ENCODE assay signal across 8 mouse cellular contexts in the genomic region with DNA sequence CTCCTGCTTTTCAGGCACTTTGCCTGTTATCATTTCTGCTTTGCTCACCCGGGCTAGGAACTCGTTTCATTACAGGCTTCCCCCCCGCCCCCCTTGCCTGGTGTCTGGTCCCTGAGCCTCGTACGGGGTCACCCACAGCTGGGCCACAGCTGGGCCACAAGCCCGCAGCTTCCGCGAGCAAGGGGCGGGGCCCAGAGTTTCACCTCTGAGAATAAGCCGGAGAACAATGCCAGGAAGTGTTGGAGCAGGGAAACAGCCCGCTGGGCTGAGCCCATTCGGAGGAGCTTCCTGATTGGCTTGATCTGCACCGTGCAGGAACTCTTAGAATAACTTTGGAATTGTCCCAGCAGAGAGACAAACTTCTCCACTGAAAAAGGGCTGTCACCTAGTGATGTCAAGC. TPM values are rescaled to one million over a fixed set of nuclear protein-coding genes. Genes with fewer than 3 reads are reported as not detected.
DNase-seq lines count a peak whose midpoint lies in the region; ATAC-seq and TF ChIP-seq lines count a peak whose summit lies in the region.

No protein-coding gene starts in this region.

- no peaks in the 10 kb centered on the region for H3K27me3 ChIP-seq in embryonic facial prominence, embryonic 13.5 days
- H3K27me3 ChIP-seq in heart, embryonic 14.5 days (ENCODE audit: control insufficient read depth, insufficient read depth, low read length): no peaks in the 10 kb centered on the region
- no peaks in the 10 kb centered on the region for H3K27me3 ChIP-seq in kidney, embryonic 16.5 days (ENCODE audit: insufficient read depth, low read length)
- no peaks in the 10 kb centered on the region for H3K27me3 ChIP-seq in small intestine, adult 2 months (ENCODE audit: control insufficient read depth, insufficient read depth, low read length)

- no peaks in the 10 kb centered on the region for H3K9me3 ChIP-seq in embryonic facial prominence, embryonic 13.5 days
- H3K9me3 ChIP-seq in heart, embryonic 14.5 days (ENCODE audit: control insufficient read depth, low read length): no peaks in the 10 kb centered on the region
- H3K9me3 ChIP-seq in kidney, embryonic 16.5 days (ENCODE audit: low read length): no peaks in the 10 kb centered on the region

- H3K27ac ChIP-seq in embryonic facial prominence, embryonic 13.5 days: peak overlapping the region; percentile 30
- peak overlapping the region; percentile 73 to 84 for H3K27ac ChIP-seq in heart, embryonic 14.5 days (replicated peaks in 1 of 2; ENCODE audit: control insufficient read depth in 1 of 2, insufficient read depth in 1 of 2, low read depth in 2 of 2, low read length in 2 of 2)
- peak overlapping the region; percentile 67 for H3K27ac ChIP-seq in kidney, embryonic 16.5 days (ENCODE audit: low read length)
- peak overlapping the region; percentile 12; the same call in 1 of the 2 replicates for H3K27ac ChIP-seq in small intestine, adult 2 months (ENCODE audit: insufficient read depth, low read depth, low read length)

- peaks cover 42% of the 10 kb centered on the region for H3K4me1 ChIP-seq in embryonic facial prominence, embryonic 13.5 days
- H3K4me1 ChIP-seq in heart, embryonic 14.5 days (ENCODE audit: control insufficient read depth in 2 of 2, insufficient read depth in 2 of 2, low read length in 2 of 2): peaks cover 26 to 58% of the 10 kb centered on the region in 2 experiments
- H3K4me1 ChIP-seq in kidney, embryonic 16.5 days (ENCODE audit: insufficient read depth, low read length): peaks cover 22% of the 10 kb centered on the region
- peaks cover 7% of the 10 kb centered on the region for H3K4me1 ChIP-seq in small intestine, adult 2 months (ENCODE audit: control insufficient read depth, insufficient read depth, insufficient read length, low read length)

- peak overlapping the region; percentile 54 for H3K9ac ChIP-seq in embryonic facial prominence, embryonic 13.5 days
- peak overlapping the region; percentile 26; the same call in 1 of the 2 replicates for H3K9ac ChIP-seq in heart, embryonic 14.5 days (ENCODE audit: low read length)
- peak overlapping the region; percentile 56; the same call in 1 of the 2 replicates for H3K9ac ChIP-seq in kidney, embryonic 16.5 days (replicated peaks; ENCODE audit: low read length)

- TF ChIP-seq CTCF in small intestine, adult 2 months (IDR thresholded peaks at IDR 0.05; ENCODE audit: extremely low read depth, insufficient read length, insufficient replicate concordance, low read depth, low read length): no peak

- H3K4me3 ChIP-seq in embryonic facial prominence, embryonic 13.5 days: peak overlapping the region; percentile 24
- 0 out of 4 replicates have a peak overlapping the region, but pooled peaks of 1 of the 2 experiments have one; percentile 9 for H3K4me3 ChIP-seq in heart, embryonic 14.5 days (ENCODE audit: control insufficient read depth in 1 of 2, insufficient read depth in 1 of 2, low read depth in 1 of 2, low read length in 2 of 2)
- H3K4me3 ChIP-seq in kidney, embryonic 16.5 days (ENCODE audit: low read length): peak overlapping the region; percentile 28
- H3K4me3 ChIP-seq in small intestine, adult 2 months (ENCODE audit: low read depth, low read length): peak overlapping the region; percentile 26; the same call in 1 of the 2 replicates

- DNase-seq in ZHBTc4 (ENCODE audit: low read depth, low spot score): peak; percentile 82
- DNase-seq in lung, postnatal 14 days: peak; percentile 82
- DNase-seq in cerebellum, adult 11 months: no peak
- no peak for DNase-seq in left cerebral cortex, postnatal 36 days (ENCODE audit: low spot score in 2 of 2)

- H3K4me2 ChIP-seq in embryonic facial prominence, embryonic 13.5 days: peak overlapping the region; percentile 53
- peak overlapping the region; percentile 49 for H3K4me2 ChIP-seq in heart, embryonic 14.5 days (ENCODE audit: low read length)
- peak overlapping the region; percentile 57 for H3K4me2 ChIP-seq in kidney, embryonic 16.5 days (replicated peaks; ENCODE audit: low read depth, low read length)

- 7% methylated on average over 13 of the region's 13 CpGs for WGBS in embryonic facial prominence, embryonic 13.5 days
- WGBS in heart, embryonic 14.5 days: 5% methylated on average over 13 of the region's 13 CpGs
- 3% methylated on average over 13 of the region's 13 CpGs for WGBS in kidney, embryonic 16.5 days
- 1% methylated on average over 13 of the region's 13 CpGs for WGBS in small intestine, adult 2 months

- no peak for TF ChIP-seq POLR2A in small intestine, adult 2 months (IDR thresholded peaks at IDR 0.05; ENCODE audit: low read depth, low read length)

- intact Hi-C loops in left cerebral cortex, postnatal 36 days (cut with DNase I): loop anchor here (10.0 kb wide), 1 partner anchor 399 kb away; no protein-coding TSS in a partner anchor

- H3K36me3 ChIP-seq in embryonic facial prominence, embryonic 13.5 days: no peaks in the 10 kb centered on the region
- peaks cover 28% of the 10 kb centered on the region for H3K36me3 ChIP-seq in heart, embryonic 14.5 days (ENCODE audit: control insufficient read depth, insufficient read depth, low read length)
- H3K36me3 ChIP-seq in kidney, embryonic 16.5 days (ENCODE audit: insufficient read depth, low read length): no peaks in the 10 kb centered on the region
- no peaks in the 10 kb centered on the region for H3K36me3 ChIP-seq in small intestine, adult 2 months (ENCODE audit: control insufficient read depth, insufficient read depth, low read length)

- 0 out of 2 replicates have a peak, but pooled peaks have one; percentile 53 for ATAC-seq in embryonic facial prominence, embryonic 13.5 days (ENCODE audit: insufficient number of reproducible peaks, insufficient read depth, low FRiP score, low TSS enrichment, low read depth)
- ATAC-seq in heart, embryonic 14.5 days (ENCODE audit: insufficient number of reproducible peaks, insufficient read depth, low FRiP score, low read depth): peak; percentile 67
- peak; percentile 88 for ATAC-seq in kidney, embryonic 16.5 days (ENCODE audit: low FRiP score, low TSS enrichment)

RNA-seq across cellular contexts. Expression of a gene that starts 42.1 kb away (rescaled TPM):
- 25.8 and 28.1 TPM in 2 replicates for polyA plus RNA-seq in embryonic facial prominence, embryonic 13.5 days (2015; fragmentation: Nextera tagmentation; extraction: Ambion mirVana)
- 52.0 and 55.0 TPM in 2 replicates for polyA plus RNA-seq in heart, embryonic 14.5 days (2014; fragmentation: Nextera tagmentation; extraction: Ambion mirVana)
- polyA plus RNA-seq in kidney, embryonic 16.5 days (2015; fragmentation: Nextera tagmentation; extraction: Ambion mirVana): 28.2 and 28.4 TPM in 2 replicates
- polyA plus RNA-seq in small intestine, adult 2 months (2012; rRNA removed): 5.5 and 7.6 TPM in 2 replicates
- 10 to 100 TPM; 39.4 to 43.5 TPM for total RNA-seq in left cerebral cortex, postnatal 36 days (2021)

Comparison
In these comparisons a context has a peak if more than half of its experiments do, and no peak if none do; other contexts are left out.
1. DNase-seq: peak in ZHBTc4 (single experiment) and lung, postnatal 14 days (single experiment); none in cerebellum, adult 11 months (single experiment) and left cerebral cortex, postnatal 36 days (0 of 2).
2. H3K27ac ChIP-seq: peak in every context shown above with its lines; median percentile 78 in heart, embryonic 14.5 days; 67 in kidney, embryonic 16.5 days; 30 in embryonic facial prominence, embryonic 13.5 days; 12 in small intestine, adult 2 months.
3. Peak in every context shown above with its lines, with median percentiles within 50 percentile points of each other: ATAC-seq, H3K4me2 ChIP-seq and H3K9ac ChIP-seq.